Comparison of ENCODE assay signal across 9 mouse cellular contexts in the genomic region with DNA sequence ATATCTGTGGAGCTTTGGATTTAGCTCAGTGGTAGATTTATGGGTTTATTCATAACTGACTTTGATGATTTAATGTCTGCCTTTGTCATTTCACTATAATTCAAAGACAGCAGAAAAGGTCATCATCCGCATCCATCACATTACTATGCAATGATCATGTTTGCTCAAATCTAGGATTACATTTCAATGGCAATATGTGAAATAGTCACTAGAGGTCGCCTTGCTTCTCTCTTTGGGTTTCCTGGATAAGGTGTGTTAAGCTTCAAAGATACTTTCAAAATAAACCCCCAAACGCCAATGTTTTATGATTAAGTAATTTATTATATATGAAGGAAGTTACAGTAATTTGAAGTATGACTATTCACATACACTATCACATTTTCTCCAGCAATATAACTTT. TPM values are rescaled to one million over a fixed set of nuclear protein-coding genes. Genes with fewer than 3 reads are reported as not detected.
DNase-seq lines count a peak whose midpoint lies in the region; ATAC-seq lines count a peak whose summit lies in the region.
"Had no signal": no experiment of that assay in that cellular context is flagged by ENCODE, and none has a peak within 500 bp of the region (broad histone marks: within the 10 kb centered on the region; RNA-seq: fewer than 3 reads in every experiment).

No protein-coding gene starts in this region.

- no peaks in the 10 kb centered on the region for H3K9me3 ChIP-seq in midbrain, embryonic 14.5 days (ENCODE audit: control insufficient read depth, low read length)
- H3K9me3 ChIP-seq in midbrain, embryonic 15.5 days: no peaks in the 10 kb centered on the region
- H3K9me3 ChIP-seq: neural tube, embryonic 12.5 days had no signal

- H3K9ac ChIP-seq in midbrain, embryonic 14.5 days (replicated peaks; ENCODE audit: low read length): no peak overlapping the region
- no peak overlapping the region for H3K9ac ChIP-seq in midbrain, embryonic 15.5 days
- H3K9ac ChIP-seq: neural tube, embryonic 12.5 days had no signal

- H3K4me2 ChIP-seq in midbrain, embryonic 14.5 days (ENCODE audit: low read length): no peak overlapping the region
- H3K4me2 ChIP-seq in midbrain, embryonic 15.5 days: no peak overlapping the region
- H3K4me2 ChIP-seq: neural tube, embryonic 12.5 days had no signal

- DNase-seq in heart, adult 18-20 months: peak; percentile 45 to 77
- DNase-seq in heart, adult 11 months: no peak
- peak; percentile 85 for DNase-seq in midbrain, embryonic 14.5 days
- DNase-seq in T-cell, adult 2 months (ENCODE audit: low spot score): peak; percentile 50
- DNase-seq in induced T-regulatory cell, adult 2 months (ENCODE audit: low read depth): peak; percentile 86
- peak; percentile 76 for DNase-seq in splenic B cell, adult 2 months (ENCODE audit: low read depth, low spot score)
- DNase-seq in testis, postnatal 10 days (ENCODE audit: low spot score): no peak

- ATAC-seq in midbrain, embryonic 14.5 days (ENCODE audit: low FRiP score, low TSS enrichment): no peak
- no peak for ATAC-seq in midbrain, embryonic 15.5 days (replicated peaks)

- no peak overlapping the region for H3K4me3 ChIP-seq in midbrain, embryonic 14.5 days (replicated peaks; ENCODE audit: low read depth, low read length)
- no peak overlapping the region for H3K4me3 ChIP-seq in midbrain, embryonic 15.5 days
- H3K4me3 ChIP-seq: neural tube, embryonic 12.5 days had no signal

- H3K27me3 ChIP-seq in midbrain, embryonic 14.5 days (ENCODE audit: control insufficient read depth, insufficient read depth, low read length): no peaks in the 10 kb centered on the region
- no peaks in the 10 kb centered on the region for H3K27me3 ChIP-seq in midbrain, embryonic 15.5 days (replicated peaks)
- H3K27me3 ChIP-seq in splenic B cell, adult 2 months (ENCODE audit: control insufficient read depth, insufficient read depth, low read length, poor library complexity, severe bottlenecking): no peaks in the 10 kb centered on the region
- H3K27me3 ChIP-seq: neural tube, embryonic 12.5 days had no signal

- H3K27ac ChIP-seq in midbrain, embryonic 14.5 days (replicated peaks; ENCODE audit: low read depth, low read length): no peak overlapping the region
- no peak overlapping the region for H3K27ac ChIP-seq in midbrain, embryonic 15.5 days
- H3K27ac ChIP-seq: neural tube, embryonic 12.5 days had no signal

- H3K36me3 ChIP-seq in midbrain, embryonic 14.5 days (ENCODE audit: control insufficient read depth, insufficient read depth, low read length): peaks cover 10% of the 10 kb centered on the region
- H3K36me3 ChIP-seq in midbrain, embryonic 15.5 days (replicated peaks): 0 out of 2 replicates have a peak, but pooled peaks cover 3% of the 10 kb centered on the region
- no peaks in the 10 kb centered on the region for H3K36me3 ChIP-seq in splenic B cell, adult 2 months (ENCODE audit: control insufficient read depth, insufficient read depth, low read length, poor library complexity, severe bottlenecking)

- 20% methylated on average over 3 of the region's 3 CpGs for WGBS in midbrain, embryonic 14.5 days
- WGBS in midbrain, embryonic 15.5 days: 14% methylated on average over 3 of the region's 3 CpGs

- peaks cover 4% of the 10 kb centered on the region for H3K4me1 ChIP-seq in midbrain, embryonic 14.5 days (ENCODE audit: control insufficient read depth, insufficient read depth, low read length)
- H3K4me1 ChIP-seq in midbrain, embryonic 15.5 days: peaks cover 11% of the 10 kb centered on the region

RNA-seq across cellular contexts. Expression of a gene that starts 3.5 kb away (rescaled TPM):
- total RNA-seq in heart, adult 18-20 months (2021): 10 to 100 TPM; 12.2 to 12.7 TPM
- polyA plus RNA-seq in midbrain, embryonic 14.5 days (2014; fragmentation: Nextera tagmentation; extraction: Ambion mirVana): 13.6 and 17.0 TPM in 2 replicates
- polyA plus RNA-seq in midbrain, embryonic 15.5 days (2015; fragmentation: Nextera tagmentation; extraction: Ambion mirVana): 8.6 and 11.0 TPM in 2 replicates

RNA-seq across cellular contexts. Expression of a gene that starts 3.6 kb away (rescaled TPM):
- total RNA-seq in heart, adult 18-20 months (2021): 10 to 100 TPM; 21.8 to 22.4 TPM
- polyA plus RNA-seq in midbrain, embryonic 14.5 days (2014; fragmentation: Nextera tagmentation; extraction: Ambion mirVana): 50.0 and 53.1 TPM in 2 replicates
- 44.2 and 49.6 TPM in 2 replicates for polyA plus RNA-seq in midbrain, embryonic 15.5 days (2015; fragmentation: Nextera tagmentation; extraction: Ambion mirVana)

Comparison
In these comparisons a context has a peak if more than half of its experiments do, and no peak if none do; other contexts are left out.
1. DNase-seq: peak in heart, adult 18-20 months (2 of 2), midbrain, embryonic 14.5 days (single experiment), T-cell, adult 2 months (single experiment), induced T-regulatory cell, adult 2 months (single experiment) and splenic B cell, adult 2 months (single experiment); none in heart, adult 11 months (single experiment) and testis, postnatal 10 days (single experiment).